Mouse (Mus musculus) heart, postnatal 0 days (tissue): ENCODE measurements at regions not wholly inside any gene's neighbourhood (a gene's known extent, or its start where the extent isn't known, plus 50 kb on each side); places are given as distances from the start of the nearest gene placed in this dataset.

Experiments
- ATAC-seq: fragments of 200-750 bp; cut with Nextera tagmentation; 2 replicates; pipeline ENCODE4 v1.8.0; 2017; ENCODE audit warnings: low read depth, moderate number of reproducible peaks, moderate library complexity; ENCODE audit not compliant: insufficient read depth
- DNase-seq: peaks from one replicate; pipeline ENCODE4 v3.0.0-alpha.2; 2016; ENCODE audit warnings: low spot score
- H3K27ac ChIP-seq: fragments of 300-500 bp; sonication (generic); 2 replicates; pipeline ENCODE4 v1.5.1; 2014; ENCODE audit warnings: low read depth, mild to moderate bottlenecking
- H3K27me3 ChIP-seq: fragments of 300-500 bp; sonication (generic); 2 replicates; pipeline ENCODE4 v1.6.1; 2014; ENCODE audit warnings: low read length, mixed read lengths; ENCODE audit not compliant: control insufficient read depth, insufficient read depth
- H3K36me3 ChIP-seq: fragments of 300-500 bp; sonication (generic); replicated peaks from 2 replicates; pipeline ENCODE4 v1.6.1; 2014; ENCODE audit warnings: low read length, mixed read lengths; ENCODE audit not compliant: control insufficient read depth, insufficient read depth
- H3K4me1 ChIP-seq: fragments of 300-500 bp; sonication (generic); 2 replicates; pipeline ENCODE4 v1.6.1; 2014; ENCODE audit warnings: antibody characterized with exemption; ENCODE audit not compliant: control insufficient read depth, insufficient read depth
- H3K4me2 ChIP-seq: fragments of 300-500 bp; sonication (generic); 2 replicates; pipeline ENCODE4 v1.6.1; 2014; ENCODE audit warnings: low read depth, mild to moderate bottlenecking, low read length, moderate library complexity
- H3K4me3 ChIP-seq: fragments of 300-500 bp; sonication (generic); 2 replicates; pipeline ENCODE4 v1.5.1; 2014; ENCODE audit warnings: low read depth, low read length
- H3K9ac ChIP-seq: fragments of 300-500 bp; sonication (generic); replicated peaks from 2 replicates; pipeline ENCODE4 v1.6.1; 2014; ENCODE audit warnings: low read depth, low read length, mixed read lengths
- H3K9me3 ChIP-seq: fragments of 300-500 bp; sonication (generic); replicated peaks from 2 replicates; pipeline ENCODE4 v1.6.1; 2016; ENCODE audit warnings: low read length; ENCODE audit not compliant: control insufficient read depth
- CTCF ChIP-seq: IDR thresholded peaks from 2 replicates; pipeline ENCODE4 v1.5.1; 2016; ENCODE audit warnings: antibody characterized with exemption, control low read depth, low read depth
- EP300 ChIP-seq: IDR thresholded peaks from 2 replicates; pipeline ENCODE4 v1.6.1; 2016; ENCODE audit warnings: antibody characterized with exemption, low read depth
- WGBS: fragments of 180-500 bp; shearing (Covaris S2); extraction: QIAGEN DNeasy Blood & Tissue Kit; methylation state at CpG from one replicate; pipeline ENCODE4 v1.1.7; 2014; 5-methylcytosine and 5-hydroxymethylcytosine counted together

- DNase-seq (no peak), ATAC-seq (no peak)
- Histone ChIP-seq H3K27ac (no peak overlapping the region), H3K9me3 (no peaks in the 10 kb centered on the region), H3K36me3 (no peaks in the 10 kb centered on the region), H3K4me1 (no peaks in the 10 kb centered on the region), H3K27me3 (no peaks in the 10 kb centered on the region), H3K9ac (no peak overlapping the region), H3K4me2 (no peak overlapping the region), H3K4me3 (no peak overlapping the region)
- WGBS, result 77% methylated on average over 4 of the region's 4 CpGs
- TF ChIP-seq EP300 (no peak), CTCF (no peak)
Observed at GRCm38 (mm10) chr1:185112017-185112399, 91.9 kb upstream of the Rab3gap2 start.

DNA sequence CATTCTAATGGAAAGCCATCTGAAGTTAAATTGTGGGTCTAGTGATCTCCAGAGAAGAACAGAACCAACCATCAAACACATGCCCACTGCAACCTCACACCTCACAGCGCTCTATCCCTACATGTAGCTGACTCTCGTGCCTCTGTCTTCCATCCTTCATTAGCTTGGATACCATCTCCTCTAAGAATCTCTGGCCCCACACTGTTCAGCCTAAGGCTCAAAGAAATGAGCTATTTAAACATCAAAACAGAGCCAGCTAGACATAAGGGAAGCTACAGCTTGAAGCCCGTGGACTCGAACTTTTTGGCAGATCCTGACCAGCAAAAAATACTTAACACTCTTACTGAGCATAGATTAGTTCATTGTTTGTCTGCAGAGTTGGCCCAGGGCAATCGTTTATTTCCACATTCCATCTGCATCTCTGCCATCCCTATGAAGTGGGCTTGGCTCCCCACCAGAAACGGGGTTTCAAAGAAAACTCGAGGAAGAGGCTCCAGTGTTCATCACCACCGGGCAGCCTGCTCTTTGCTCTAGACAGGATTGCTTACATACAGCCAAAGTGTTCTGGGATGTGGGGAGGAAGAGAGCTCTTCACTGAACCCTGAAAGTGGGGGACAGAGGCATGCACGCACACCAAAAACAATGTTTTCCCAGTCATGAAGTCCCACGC, 92.4 kb upstream of the Rab3gap2 start:
- no peak overlapping the region for H3K9ac ChIP-seq
- WGBS, result 46% methylated on average over 10 of the region's 10 CpGs

DNA sequence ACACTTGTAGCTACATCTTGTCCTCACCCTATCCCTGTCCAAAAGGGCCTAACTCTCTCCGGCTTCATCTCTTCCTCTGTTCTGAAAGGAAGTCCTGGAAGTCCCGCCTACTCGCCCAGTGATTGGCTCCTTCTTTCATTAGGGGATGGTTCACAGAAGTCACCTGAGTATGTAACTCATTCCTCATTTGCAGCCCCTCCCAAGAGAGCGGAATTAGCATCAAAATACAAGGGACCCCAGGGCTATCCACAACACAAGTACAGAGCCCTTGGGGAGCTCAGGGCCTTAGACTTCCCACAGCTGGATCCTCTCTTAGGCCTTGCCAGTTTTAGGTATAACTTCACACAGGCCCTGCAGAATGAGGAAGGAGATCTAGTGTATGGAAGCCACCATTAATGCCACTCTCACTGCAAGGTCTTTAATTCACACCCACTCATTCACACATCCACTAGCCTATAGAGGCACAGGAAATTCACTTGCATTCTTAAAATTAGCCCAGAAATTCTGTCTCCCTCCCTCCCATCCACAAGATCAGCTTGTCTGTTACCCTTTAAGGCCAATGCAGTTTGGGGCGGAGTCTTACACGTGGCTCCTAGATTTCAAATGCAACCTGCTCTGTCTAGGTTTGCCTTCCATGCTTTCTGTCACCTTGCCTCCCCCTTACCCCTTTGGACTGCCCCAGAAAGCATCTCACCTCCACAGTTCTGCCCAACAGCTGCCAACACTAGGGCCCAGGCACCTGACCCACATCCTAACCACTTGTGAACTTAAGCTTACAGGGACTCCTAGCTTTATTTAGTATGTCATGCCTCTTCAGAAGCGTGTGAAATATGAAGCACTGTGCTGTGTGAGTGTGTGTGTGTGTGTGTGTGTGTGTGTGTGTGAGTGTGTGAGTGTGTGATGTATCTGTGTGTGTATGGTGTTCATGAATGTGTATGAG, 98.7 kb upstream of the Rab3gap2 start:
- Histone ChIP-seq H3K36me3 (no peaks in the 10 kb centered on the region), H3K27ac (no peak overlapping the region), H3K27me3 (no peaks in the 10 kb centered on the region), H3K4me1 (no peaks in the 10 kb centered on the region), H3K9ac (no peak overlapping the region), H3K4me2 (no peak overlapping the region), H3K9me3 (no peaks in the 10 kb centered on the region), H3K4me3 (no peak overlapping the region)
- WGBS, result 58% methylated on average over 7 of the region's 7 CpGs
- no peak for ATAC-seq
- DNase-seq, result no peak
- no peak for TF ChIP-seq EP300
- no peak for TF ChIP-seq CTCF

More for the DNA sequence above, 92.4 kb upstream of the Rab3gap2 start:
- Histone ChIP-seq H3K4me1 (no peaks in the 10 kb centered on the region), H3K4me3 (no peak overlapping the region), H3K4me2 (no peak overlapping the region), H3K9me3 (no peaks in the 10 kb centered on the region), H3K36me3 (no peaks in the 10 kb centered on the region), H3K27ac (no peak overlapping the region), H3K27me3 (no peaks in the 10 kb centered on the region)
- no peak for ATAC-seq
- TF ChIP-seq EP300 (no peak), CTCF (no peak)
- no peak for DNase-seq

- WGBS, result 44% methylated on average over 4 of the region's 4 CpGs
- H3K27ac ChIP-seq, result no peak overlapping the region
Observed at GRCm38 (mm10) chr1:185103803-185104202, 100.1 kb upstream of the Rab3gap2 start.

GRCm38 (mm10) chr1:185098975-185099958, 99.9 kb upstream of the Mark1 start:
- H3K4me2 ChIP-seq, result 0 out of 2 replicates have a peak overlapping the region, but pooled peaks have one; percentile 12
- DNase-seq, result no peak
- no peaks in the 10 kb centered on the region for H3K9me3 ChIP-seq
- TF ChIP-seq CTCF (no peak), EP300 (no peak)
- no peak for ATAC-seq
- no peak overlapping the region for H3K9ac ChIP-seq
- H3K36me3 ChIP-seq, result no peaks in the 10 kb centered on the region
- WGBS, result 47% methylated on average over 18 of the region's 18 CpGs
- 0 out of 2 replicates have a peak overlapping the region, but pooled peaks have one; percentile 1 for H3K27ac ChIP-seq
- no peaks in the 10 kb centered on the region for H3K27me3 ChIP-seq
- no peak overlapping the region for H3K4me3 ChIP-seq
- peaks cover 5% of the 10 kb centered on the region; the same call in 1 of the 2 replicates for H3K4me1 ChIP-seq

More at GRCm38 (mm10) chr1:185103803-185104202, 100.1 kb upstream of the Rab3gap2 start:
- ATAC-seq, result no peak
- H3K27me3 ChIP-seq, result no peaks in the 10 kb centered on the region
- H3K9me3 ChIP-seq, result no peaks in the 10 kb centered on the region
- DNase-seq, result no peak
- no peak overlapping the region for H3K9ac ChIP-seq
- no peak overlapping the region for H3K4me2 ChIP-seq
- H3K4me3 ChIP-seq, result no peak overlapping the region
- H3K4me1 ChIP-seq, result no peaks in the 10 kb centered on the region
- H3K36me3 ChIP-seq, result no peaks in the 10 kb centered on the region
- no peak for TF ChIP-seq EP300
- TF ChIP-seq CTCF, result no peak
